Mouse (Mus musculus): ENCODE data around the gene 0610040J01Rik.

- TF ChIP-seq HCFC1 (IDR thresholded peaks at IDR 0.05; ENCODE audit: borderline replicate concordance, insufficient read depth, low read length) = no peak
- no peak for TF ChIP-seq CHD2 (IDR thresholded peaks at IDR 0.05; ENCODE audit: low read depth, low read length)
Observed at GRCm38 (mm10) chr5:63935581-63935980, 123.4 kb downstream of the 0610040J01Rik start.
